Mouse (Mus musculus): ENCODE data around the gene Acta2. TPM values are rescaled to one million over a fixed set of nuclear protein-coding genes. Genes with fewer than 3 reads are reported as not detected.

The Acta2 gene
- polyA plus RNA-seq, 1 experiment from 2014 or later = 1,651 TPM

GRCm38 (mm10) chr19:34293376-34293947, 38.1 kb upstream of the Acta2 start:
- H3K36me3 ChIP-seq (ENCODE audit: control insufficient read depth, insufficient read depth) = no peaks in the 10 kb centered on the region
- ATAC-seq = no peak
- H3K4me3 ChIP-seq (ENCODE audit: low read depth, low read length) = no peak overlapping the region
- no peaks in the 10 kb centered on the region for H3K4me1 ChIP-seq (replicated peaks; ENCODE audit: control insufficient read depth, insufficient read depth, low read length)
- no peak overlapping the region for H3K9ac ChIP-seq (ENCODE audit: low read depth, low read length)
- no peak for TF ChIP-seq CTCF (IDR thresholded peaks at IDR 0.05; ENCODE audit: low read depth)
- WGBS = 85% methylated on average over 3 of the region's 3 CpGs
- no peaks in the 10 kb centered on the region for H3K9me3 ChIP-seq (ENCODE audit: control insufficient read depth)
- no peak overlapping the region for H3K27ac ChIP-seq (ENCODE audit: low read depth, low read length)
- no peaks in the 10 kb centered on the region for H3K27me3 ChIP-seq (replicated peaks; ENCODE audit: control insufficient read depth, insufficient read depth, low read length)
- H3K4me2 ChIP-seq (replicated peaks; ENCODE audit: low read depth) = no peak overlapping the region

GRCm38 (mm10) chr19:34292701-34293100, 37.3 kb upstream of the Acta2 start:
- H3K27ac ChIP-seq (ENCODE audit: low read depth, low read length) = no peak overlapping the region
- H3K9ac ChIP-seq (ENCODE audit: low read depth, low read length) = no peak overlapping the region
- no peaks in the 10 kb centered on the region for H3K27me3 ChIP-seq (replicated peaks; ENCODE audit: control insufficient read depth, insufficient read depth, low read length)
- H3K9me3 ChIP-seq (ENCODE audit: control insufficient read depth) = no peaks in the 10 kb centered on the region
- H3K4me2 ChIP-seq (replicated peaks; ENCODE audit: low read depth) = no peak overlapping the region
- H3K36me3 ChIP-seq (ENCODE audit: control insufficient read depth, insufficient read depth) = no peaks in the 10 kb centered on the region
- ATAC-seq = no peak
- H3K4me1 ChIP-seq (replicated peaks; ENCODE audit: control insufficient read depth, insufficient read depth, low read length) = no peaks in the 10 kb centered on the region
- H3K4me3 ChIP-seq (ENCODE audit: low read depth, low read length) = no peak overlapping the region
- no peak for TF ChIP-seq CTCF (IDR thresholded peaks at IDR 0.05; ENCODE audit: low read depth)
- WGBS = 77% methylated on average over 2 of the region's 2 CpGs

GRCm38 (mm10) chr19:34291956-34292355, 36.6 kb upstream of the Acta2 start:
- 0 out of 2 replicates have a peak overlapping the region, but pooled peaks have one; percentile 13 for H3K4me2 ChIP-seq (replicated peaks; ENCODE audit: low read depth)
- TF ChIP-seq CTCF (IDR thresholded peaks at IDR 0.05; ENCODE audit: low read depth) = no peak
- H3K27ac ChIP-seq (ENCODE audit: low read depth, low read length) = no peak overlapping the region
- ATAC-seq = no peak
- H3K36me3 ChIP-seq (ENCODE audit: control insufficient read depth, insufficient read depth) = no peaks in the 10 kb centered on the region
- no peaks in the 10 kb centered on the region for H3K27me3 ChIP-seq (replicated peaks; ENCODE audit: control insufficient read depth, insufficient read depth, low read length)
- no peak overlapping the region for H3K4me3 ChIP-seq (ENCODE audit: low read depth, low read length)
- H3K4me1 ChIP-seq (replicated peaks; ENCODE audit: control insufficient read depth, insufficient read depth, low read length) = no peaks in the 10 kb centered on the region
- WGBS = 77% methylated on average over 5 of the region's 5 CpGs
- no peak overlapping the region for H3K9ac ChIP-seq (ENCODE audit: low read depth, low read length)
- no peaks in the 10 kb centered on the region for H3K9me3 ChIP-seq (ENCODE audit: control insufficient read depth)

GRCm38 (mm10) chr19:34291379-34291778, 36.0 kb upstream of the Acta2 start:
- no peak for TF ChIP-seq CTCF (IDR thresholded peaks at IDR 0.05; ENCODE audit: low read depth)
- H3K36me3 ChIP-seq (ENCODE audit: control insufficient read depth, insufficient read depth) = no peaks in the 10 kb centered on the region
- H3K4me2 ChIP-seq (replicated peaks; ENCODE audit: low read depth) = peak overlapping the region; percentile 93
- H3K27ac ChIP-seq (ENCODE audit: low read depth, low read length) = peak overlapping the region; percentile 52; the same call in 1 of the 2 replicates
- 41% methylated on average over 8 of the region's 8 CpGs for WGBS
- no peak for ATAC-seq
- H3K4me3 ChIP-seq (ENCODE audit: low read depth, low read length) = peak overlapping the region; percentile 61
- H3K4me1 ChIP-seq (replicated peaks; ENCODE audit: control insufficient read depth, insufficient read depth, low read length) = no peaks in the 10 kb centered on the region
- H3K27me3 ChIP-seq (replicated peaks; ENCODE audit: control insufficient read depth, insufficient read depth, low read length) = no peaks in the 10 kb centered on the region
- no peaks in the 10 kb centered on the region for H3K9me3 ChIP-seq (ENCODE audit: control insufficient read depth)
- H3K9ac ChIP-seq (ENCODE audit: low read depth, low read length) = 0 out of 2 replicates have a peak overlapping the region, but pooled peaks have one; percentile 66

- no peak for TF ChIP-seq CTCF (IDR thresholded peaks at IDR 0.05; ENCODE audit: low read depth)
- peak overlapping the region; percentile 83 for H3K27ac ChIP-seq (ENCODE audit: low read depth, low read length)
- ATAC-seq = peak; percentile 46
- H3K4me3 ChIP-seq (ENCODE audit: low read depth, low read length) = peak overlapping the region; percentile 61
- H3K4me1 ChIP-seq (replicated peaks; ENCODE audit: control insufficient read depth, insufficient read depth, low read length) = no peaks in the 10 kb centered on the region
- no peaks in the 10 kb centered on the region for H3K36me3 ChIP-seq (ENCODE audit: control insufficient read depth, insufficient read depth)
- no peaks in the 10 kb centered on the region for H3K27me3 ChIP-seq (replicated peaks; ENCODE audit: control insufficient read depth, insufficient read depth, low read length)
- H3K9me3 ChIP-seq (ENCODE audit: control insufficient read depth) = no peaks in the 10 kb centered on the region
- WGBS = 1% methylated on average over 15 of the region's 15 CpGs
- peak overlapping the region; percentile 66 for H3K9ac ChIP-seq (ENCODE audit: low read depth, low read length)
- peak overlapping the region; percentile 93 for H3K4me2 ChIP-seq (replicated peaks; ENCODE audit: low read depth)
Measured at GRCm38 (mm10) chr19:34290872-34291341, 35.5 kb upstream of the Acta2 start.

GRCm38 (mm10) chr19:34289948-34290789, 34.8 kb upstream of the Acta2 start, which contains the start of gene Fas:
Fas (plus strand) TSS chr19:34290666.
- Histone ChIP-seq H3K4me2 (replicated peaks; ENCODE audit: low read depth) (peak within 1 kb of the TSS; percentile 93), H3K9me3 (ENCODE audit: control insufficient read depth) (no peaks in the 10 kb centered on the region), H3K36me3 (ENCODE audit: control insufficient read depth, insufficient read depth) (no peaks in the 10 kb centered on the region), H3K9ac (ENCODE audit: low read depth, low read length) (peak within 1 kb of the TSS; percentile 66), H3K4me3 (ENCODE audit: low read depth, low read length) (peak within 1 kb of the TSS; percentile 61), H3K27me3 (replicated peaks; ENCODE audit: control insufficient read depth, insufficient read depth, low read length) (no peaks in the 10 kb centered on the region), H3K27ac (ENCODE audit: low read depth, low read length) (peak within 1 kb of the TSS; percentile 83), H3K4me1 (replicated peaks; ENCODE audit: control insufficient read depth, insufficient read depth, low read length) (no peaks in the 10 kb centered on the region)
- no peak for TF ChIP-seq CTCF (IDR thresholded peaks at IDR 0.05; ENCODE audit: low read depth)
- ATAC-seq = peak; percentile 95
- 2% methylated on average over 19 of the region's 19 CpGs for WGBS

Data from intestine, postnatal 0 days (tissue).